Mouse (Mus musculus): Measurements from ENCODE around the gene Polr1b. TPM values are rescaled to one million over a fixed set of nuclear protein-coding genes. Genes with fewer than 3 reads are reported as not detected.

The Polr1b gene
- 20.7 and 37.3 TPM in 2 replicates for polyA plus RNA-seq (2012; rRNA removed; ENCODE audit: low replicate concordance)

DNA sequence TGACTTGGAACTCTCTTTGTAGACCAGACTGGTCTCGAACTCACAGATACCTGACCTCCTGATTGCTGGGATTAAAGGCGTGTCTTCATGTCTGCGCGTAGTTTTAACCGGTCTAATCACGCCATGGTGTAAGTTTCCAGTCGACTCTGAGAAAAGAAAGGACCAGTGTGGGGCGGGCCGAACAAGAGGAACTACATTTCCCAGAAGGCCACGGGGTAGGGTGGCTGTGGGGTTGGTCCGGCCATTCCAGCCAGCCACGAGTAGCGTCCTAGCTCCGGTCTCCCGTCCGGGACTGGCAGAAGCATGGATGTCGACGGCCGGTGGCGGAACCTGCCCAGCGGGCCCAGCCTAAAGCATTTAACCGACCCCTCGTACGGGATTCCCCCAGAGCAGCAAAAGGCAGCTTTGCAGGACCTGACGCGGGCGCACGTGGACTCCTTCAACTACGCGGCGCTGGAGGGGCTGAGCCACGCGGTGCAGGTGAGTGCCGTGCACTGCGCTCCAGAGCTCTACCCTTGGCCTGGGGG, at the start of gene Polr1b:
TSS of gene Polr1b (plus strand) at position 212 of the 527 bp plus-strand sequence.

DNA sequence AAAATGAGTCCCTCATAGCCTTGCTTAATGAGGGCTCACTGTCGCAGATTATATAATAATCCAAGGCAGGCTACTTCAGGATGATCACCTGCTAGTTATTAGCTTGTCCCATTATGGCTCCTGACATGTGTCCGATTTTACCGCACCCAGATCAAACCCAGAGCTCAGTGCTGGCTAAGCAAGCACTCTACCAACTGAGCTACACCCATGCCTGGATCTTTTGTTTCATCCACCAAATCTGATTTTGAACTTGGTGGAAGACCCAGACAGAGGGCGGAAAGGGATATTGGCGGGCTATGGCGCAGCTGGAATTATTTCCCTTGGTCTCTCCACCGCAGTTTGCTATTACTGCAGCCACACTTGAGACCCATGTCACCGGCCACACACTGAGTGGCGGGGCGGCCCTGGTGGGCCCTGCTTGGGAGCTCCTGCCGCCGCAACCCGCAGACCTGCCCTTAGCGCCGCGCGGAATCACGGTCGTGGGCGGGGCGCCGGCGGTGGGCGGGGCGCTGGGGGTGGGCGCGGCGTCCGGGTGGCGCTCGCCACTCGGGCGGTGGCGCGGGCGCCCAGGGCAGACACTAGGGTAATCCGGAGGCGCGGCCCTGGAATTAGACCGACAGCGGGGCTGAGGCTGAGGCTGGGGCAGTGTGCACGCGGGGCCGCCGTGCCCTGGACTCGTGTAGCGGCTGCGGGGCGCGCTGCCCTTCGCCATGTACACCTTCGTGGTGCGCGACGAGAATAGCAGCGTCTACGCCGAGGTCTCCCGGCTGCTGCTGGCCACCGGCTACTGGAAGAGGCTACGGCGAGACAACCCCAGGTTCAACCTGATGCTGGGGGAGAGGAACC, 35.1 kb upstream of the Polr1b start, which contains the start of gene Ttl:
TSS of gene Ttl (plus strand) at position 506 of the 846 bp plus-strand sequence.

GRCm38 (mm10) chr2:129129412-129129929, 28.7 kb downstream of the Polr1b start, which contains the start of gene Chchd5:
TSS of gene Chchd5 (plus strand) at chr2:129129700.

Other genes starting within 250 kb of the Polr1b start
- gene Fbln7, start 238.0 kb upstream of the Polr1b start, polyA plus RNA-seq (2012; rRNA removed; ENCODE audit: low replicate concordance), result 3.2 and 7.0 TPM in 2 replicates
- gene Zc3h8, start 156.9 kb upstream of the Polr1b start, polyA plus RNA-seq (2012; rRNA removed; ENCODE audit: low replicate concordance), result 1.8 and 2.0 TPM in 2 replicates
- gene Zc3h6, start 133.6 kb upstream of the Polr1b start, polyA plus RNA-seq (2012; rRNA removed; ENCODE audit: low replicate concordance), result 1.0 and 1.6 TPM in 2 replicates
- 3.7 and 5.5 TPM in 2 replicates for gene Gm10762, start 133.3 kb upstream of the Polr1b start, polyA plus RNA-seq (2012; rRNA removed; ENCODE audit: low replicate concordance)
- gene Vinac1, start 52.8 kb upstream of the Polr1b start, polyA plus RNA-seq (2012; rRNA removed; ENCODE audit: low replicate concordance), result 0.08 and 0.09 TPM in 2 replicates
- gene Ttl, start 35.1 kb upstream of the Polr1b start, polyA plus RNA-seq (2012; rRNA removed; ENCODE audit: low replicate concordance), result 7.8 and 12.2 TPM in 2 replicates
- gene Chchd5, start 28.7 kb downstream of the Polr1b start, polyA plus RNA-seq (2012; rRNA removed; ENCODE audit: low replicate concordance), result 29.6 and 30.6 TPM in 2 replicates
- gene Slc20a1, start 97.8 kb downstream of the Polr1b start, polyA plus RNA-seq (2012; rRNA removed; ENCODE audit: low replicate concordance), result 21.9 and 22.2 TPM in 2 replicates
- gene Ckap2l, start 196.2 kb downstream of the Polr1b start, polyA plus RNA-seq (2012; rRNA removed; ENCODE audit: low replicate concordance), result 0.16 and 1.4 TPM in 2 replicates
- 0.14 TPM in 1 of 2 replicates, not detected in the other for gene Il1a, start 209.0 kb downstream of the Polr1b start, polyA plus RNA-seq (2012; rRNA removed; ENCODE audit: low replicate concordance)

Measured in subcutaneous adipose tissue, adult 2 months (tissue).